21 mouse cellular contexts compared by ENCODE assay signal in the genomic region with DNA sequence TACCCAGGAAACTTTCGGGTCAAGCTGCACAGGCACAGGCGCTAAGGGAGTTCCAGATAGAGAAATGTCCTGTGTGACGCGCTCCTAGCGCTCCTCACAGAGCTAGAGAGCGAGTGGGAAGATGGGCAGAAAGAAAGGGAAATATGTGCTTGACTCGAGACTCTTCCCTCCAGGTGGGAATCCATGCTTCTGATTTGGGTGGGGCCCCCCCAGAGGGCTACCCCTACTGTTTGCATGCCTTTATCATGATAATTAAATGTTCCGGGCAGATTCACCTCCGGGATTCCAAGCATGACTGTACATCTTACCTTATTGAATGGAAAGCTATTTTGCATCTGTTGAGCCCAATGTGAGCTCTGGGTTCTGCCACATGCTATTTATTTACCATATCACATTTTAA.
DNase-seq lines count a peak whose midpoint lies in the region; TF ChIP-seq lines count a peak whose summit lies in the region.
"Had no signal": no experiment of that assay in that cellular context is flagged by ENCODE, and none has a peak within 500 bp of the region (broad histone marks: within the 10 kb centered on the region; RNA-seq: fewer than 3 reads in every experiment).

No protein-coding gene starts in this region.

- H3K9ac ChIP-seq in ES-Bruce4 (ENCODE audit: low read depth, poor library complexity, severe bottlenecking): no peak overlapping the region
- H3K9ac ChIP-seq in ES-E14 (ENCODE audit: insufficient read depth, low read depth, low read length, poor library complexity, severe bottlenecking): peak overlapping the region; percentile 53
- H3K9ac ChIP-seq: embryonic facial prominence, embryonic 13.5 days; embryonic facial prominence, embryonic 15.5 days; forebrain, embryonic 12.5 days had no signal

- peaks cover 4% of the 10 kb centered on the region; the same call in 1 of the 2 replicates for H3K9me3 ChIP-seq in E14TG2a.4 (ENCODE audit: low read length)
- no peaks in the 10 kb centered on the region for H3K9me3 ChIP-seq in ES-Bruce4 (replicated peaks; ENCODE audit: control insufficient read depth, insufficient read depth, low read length, poor library complexity, severe bottlenecking)
- no peaks in the 10 kb centered on the region for H3K9me3 ChIP-seq in ES-E14 (ENCODE audit: control insufficient read depth, insufficient read depth, low read depth, low read length)
- H3K9me3 ChIP-seq: embryonic facial prominence, embryonic 13.5 days; embryonic facial prominence, embryonic 15.5 days; forebrain, embryonic 10.5 days; forebrain, embryonic 12.5 days had no signal

- DNase-seq in ES-E14 (ENCODE audit: low read depth, low spot score): peak; percentile 56
- peak; percentile 83 for DNase-seq in ZHBTc4 (ENCODE audit: low read depth, low spot score)
- no peak for DNase-seq in heart, postnatal 36 days
- no peak for DNase-seq in ovary, postnatal 14 days (ENCODE audit: low spot score)
- DNase-seq in cerebellum, adult 11 months: no peak
- DNase-seq: adrenal gland, adult 2 months; adrenal gland, postnatal 10 days; adrenal gland, postnatal 25 days; cerebellum, adult 11-12 months; cerebellum, adult 2 months; cerebellum, adult 9-10 months; cerebellum, postnatal 10 days; cerebellum, postnatal 25 days; embryo, embryonic 11 days had no signal

- H3K27ac ChIP-seq in ES-Bruce4 (ENCODE audit: insufficient read depth, low read length): no peak overlapping the region
- H3K27ac ChIP-seq in ES-E14 (ENCODE audit: insufficient read depth, low read depth, low read length, poor library complexity, severe bottlenecking): peak overlapping the region; percentile 26; the same call in 1 of the 2 replicates
- H3K27ac ChIP-seq: embryonic facial prominence, embryonic 13.5 days; embryonic facial prominence, embryonic 15.5 days; forebrain, embryonic 10.5 days; forebrain, embryonic 12.5 days had no signal

- TF ChIP-seq POLR2A in ES-Bruce4 (IDR thresholded peaks at IDR 0.05; ENCODE audit: insufficient read depth, low read length): no peak

- H3K36me3 ChIP-seq in E14TG2a.4 (ENCODE audit: insufficient read depth, low read length): no peaks in the 10 kb centered on the region
- H3K36me3 ChIP-seq in ES-Bruce4 (ENCODE audit: control insufficient read depth, insufficient read depth, low read length, poor library complexity, severe bottlenecking): no peaks in the 10 kb centered on the region
- no peaks in the 10 kb centered on the region; the same call in 1 of the 2 replicates for H3K36me3 ChIP-seq in ES-E14 (ENCODE audit: control insufficient read depth, insufficient read depth, low read length, poor library complexity, severe bottlenecking)
- H3K36me3 ChIP-seq: forebrain, embryonic 10.5 days; forebrain, embryonic 12.5 days had no signal

- intact Hi-C loops in heart, postnatal 36 days (cut with DNase I): no loop called here

- TF ChIP-seq CTCF in E14TG2a.4 (conservative IDR thresholded peaks at IDR 0.05; ENCODE audit: low read length): no peak
- no peak for TF ChIP-seq CTCF in ES-Bruce4 (IDR thresholded peaks at IDR 0.05; ENCODE audit: low read depth, low read length)

- H3K4me1 ChIP-seq in E14TG2a.4 (replicated peaks; ENCODE audit: low read depth, low read length) (peaks cover 68% of the 10 kb centered on the region), ES-Bruce4 (ENCODE audit: control insufficient read depth, insufficient read depth, low read length) (peaks cover 2% of the 10 kb centered on the region), ES-E14 (ENCODE audit: control insufficient read depth in 2 of 2, insufficient read depth in 2 of 2, low read length in 2 of 2, poor library complexity in 1 of 2) (peaks cover 3 to 10% of the 10 kb centered on the region in 2 experiments; a peak in 2 of 4 replicates)
- H3K4me1 ChIP-seq: embryonic facial prominence, embryonic 13.5 days had no signal

- H3K27me3 ChIP-seq in E14TG2a.4 (ENCODE audit: insufficient read depth, low read length) (peaks cover 48% of the 10 kb centered on the region), ES-Bruce4 (ENCODE audit: control insufficient read depth, insufficient read depth, low read length, poor library complexity, severe bottlenecking) (no peaks in the 10 kb centered on the region)
- H3K27me3 ChIP-seq: embryonic facial prominence, embryonic 13.5 days; embryonic facial prominence, embryonic 15.5 days; forebrain, embryonic 12.5 days had no signal

- in situ Hi-C loops in ES-E14 (cut with MboI; ENCODE audit: low sequenced_read_pairs in 2 of 2, unreplicated experiment in 2 of 2): no loop called here

- TF ChIP-seq EP300 in ES-Bruce4 (IDR thresholded peaks at IDR 0.05; ENCODE audit: insufficient read depth, low read depth, low read length): 0 out of 2 replicates have a peak, but pooled peaks have one; percentile 50

- peak overlapping the region; percentile 43 for H3K4me3 ChIP-seq in E14TG2a.4 (replicated peaks; ENCODE audit: low read length)
- no peak overlapping the region for H3K4me3 ChIP-seq in ES-Bruce4 (ENCODE audit: low read depth, low read length)
- H3K4me3 ChIP-seq in ES-E14 (ENCODE audit: insufficient read depth in 1 of 2, low read depth in 1 of 2, low read length in 2 of 2, poor library complexity in 1 of 2, severe bottlenecking in 1 of 2): peak overlapping the region; percentile 13 to 14; a peak in 2 of 4 replicates
- H3K4me3 ChIP-seq: embryonic facial prominence, embryonic 13.5 days; embryonic facial prominence, embryonic 15.5 days; erythroblast, embryonic 14.5 days; forebrain, embryonic 10.5 days; forebrain, embryonic 12.5 days had no signal

TF ChIP-seq in ES-E14, 5 proteins besides CTCF, POLR2A, EP300 and RAD21:
- TF ChIP-seq ZC3H11A (IDR thresholded peaks at IDR 0.05; ENCODE audit: borderline replicate concordance, low read depth, low read length) (no peak), ZNF384 (IDR thresholded peaks at IDR 0.05; ENCODE audit: low read depth, low read length) (no peak), HCFC1 (IDR thresholded peaks at IDR 0.05; ENCODE audit: borderline replicate concordance, insufficient read depth, low read length) (no peak)
TF ChIP-seq in ES-E14: peak in this region for 0.

Comparison
In these comparisons a context has a peak if more than half of its experiments do, and no peak if none do; other contexts are left out.
1. DNase-seq: peak in ES-E14 (single experiment) and ZHBTc4 (single experiment); none in heart, postnatal 36 days (0 of 2), ovary, postnatal 14 days (single experiment) and cerebellum, adult 11 months (single experiment).